Mouse (Mus musculus) left cerebral cortex, postnatal 10 days (tissue): ENCODE measurements around the gene Il18rap. TPM values are rescaled to one million over a fixed set of nuclear protein-coding genes. Genes with fewer than 3 reads are reported as not detected.

Experiments
- DNase-seq, 2 experiments: peaks; one replicate each; pipeline ENCODE4 v3.0.0; 2021 to 2022; ENCODE audit warnings: low spot score in 2 of 2, mixed read lengths in 1 of 2; ENCODE audit errors: extremely low spot score in 1 of 2
- intact Hi-C: fragments of 180-260 bp; cut with DNase I; formaldehyde crosslinking; loops from one replicate; pipeline ENCODE4 v1.15.1; 2025
- total RNA-seq, 2 experiments: library from RNA; stranded (reverse); gene quantifications; 2 replicates each; pipeline ENCODE4 v1.2.3; 2021

Il18rap gene
- total RNA-seq, result under 1 TPM in 1 of 2 experiments, not detected in 1; 0.15 TPM

- intact Hi-C loops, result no loop called here
- no peak for DNase-seq
Observed at GRCm38 (mm10) chr1:40514851-40515585, at the start of gene Il18rap. Il18rap (plus strand) TSS chr1:40515362.

GRCm38 (mm10) chr1:40465477-40466430 lies 49.4 kb upstream of the Il18rap start, which contains the start of gene Il18r1:
Il18r1 (plus strand) TSS chr1:40465552.
- intact Hi-C loops, result no loop called here

GRCm38 (mm10) chr1:40467306-40467705 lies 47.9 kb upstream of the Il18rap start:
- no peak for DNase-seq
- intact Hi-C loops, result no loop called here

More at GRCm38 (mm10) chr1:40465477-40466430, 49.4 kb upstream of the Il18rap start, which contains the start of gene Il18r1:
- DNase-seq, result no peak

GRCm38 (mm10) chr1:40468805-40469204 lies 46.4 kb upstream of the Il18rap start:
- intact Hi-C loops, result no loop called here
- no peak for DNase-seq

- intact Hi-C loops, result no loop called here
- DNase-seq, result no peak
Observed at GRCm38 (mm10) chr1:40469900-40470299, 45.3 kb upstream of the Il18rap start.

GRCm38 (mm10) chr1:40472401-40472800 lies 42.8 kb upstream of the Il18rap start:
- no peak for DNase-seq

GRCm38 (mm10) chr1:40473640-40474039 lies 41.5 kb upstream of the Il18rap start:
- DNase-seq, result no peak
- intact Hi-C loops, result no loop called here

More at GRCm38 (mm10) chr1:40472401-40472800, 42.8 kb upstream of the Il18rap start:
- intact Hi-C loops, result no loop called here

- DNase-seq, result no peak
- intact Hi-C loops, result no loop called here
Observed at GRCm38 (mm10) chr1:40474336-40474735, 40.8 kb upstream of the Il18rap start.

- DNase-seq, result no peak
- intact Hi-C loops, result no loop called here
Observed at GRCm38 (mm10) chr1:40475697-40476096, 39.5 kb upstream of the Il18rap start.

- no peak for DNase-seq
- intact Hi-C loops, result no loop called here
Observed at GRCm38 (mm10) chr1:40476756-40477155, 38.4 kb upstream of the Il18rap start.

- intact Hi-C loops, result no loop called here
- DNase-seq, result no peak
Observed at GRCm38 (mm10) chr1:40479505-40479923, 35.6 kb upstream of the Il18rap start.

GRCm38 (mm10) chr1:40494594-40494993 lies 20.6 kb upstream of the Il18rap start:
- DNase-seq, result no peak

GRCm38 (mm10) chr1:40499708-40500107 lies 15.5 kb upstream of the Il18rap start:
- no peak for DNase-seq
- intact Hi-C loops, result no loop called here

More at GRCm38 (mm10) chr1:40494594-40494993, 20.6 kb upstream of the Il18rap start:
- intact Hi-C loops, result no loop called here

- DNase-seq, result no peak
- intact Hi-C loops, result no loop called here
Observed at GRCm38 (mm10) chr1:40501126-40501525, 14.0 kb upstream of the Il18rap start.

- no peak for DNase-seq
- intact Hi-C loops, result no loop called here
Observed at GRCm38 (mm10) chr1:40501546-40502398, 13.4 kb upstream of the Il18rap start.

- intact Hi-C loops, result no loop called here
- DNase-seq, result no peak
Observed at GRCm38 (mm10) chr1:40504548-40504947, 10.6 kb upstream of the Il18rap start.

GRCm38 (mm10) chr1:40516364-40516763 lies 1.2 kb downstream of the Il18rap start:
- DNase-seq, result no peak
- intact Hi-C loops, result no loop called here

GRCm38 (mm10) chr1:40522918-40523317 lies 7.8 kb downstream of the Il18rap start:
- DNase-seq, result no peak
- intact Hi-C loops, result no loop called here
